Mouse (Mus musculus) embryo, embryonic 10 days (tissue): ENCODE measurements around the gene Stat5b.

Source experiments
- DNase-seq: peaks from one replicate; pipeline ENCODE4 v3.0.0-alpha.2; 2015; ENCODE audit warnings: low spot score

Stat5b gene

GRCm38 (mm10) chr11:100842025-100842424 lies 8.5 kb downstream of the Stat5b start:
- DNase-seq, result no peak

- no peak for DNase-seq
Measured at GRCm38 (mm10) chr11:100840866-100841265, 9.7 kb downstream of the Stat5b start.

- DNase-seq, result no peak
Measured at GRCm38 (mm10) chr11:100839523-100839922, 11.0 kb downstream of the Stat5b start.

GRCm38 (mm10) chr11:100838894-100839293 lies 11.6 kb downstream of the Stat5b start:
- no peak for DNase-seq

GRCm38 (mm10) chr11:100836923-100837702 lies 13.4 kb downstream of the Stat5b start:
- no peak for DNase-seq

GRCm38 (mm10) chr11:100833466-100833865 lies 17.1 kb downstream of the Stat5b start:
- no peak for DNase-seq

- DNase-seq, result no peak
Measured at GRCm38 (mm10) chr11:100831396-100831795, 19.1 kb downstream of the Stat5b start.

GRCm38 (mm10) chr11:100829691-100830090 lies 20.8 kb downstream of the Stat5b start:
- DNase-seq, result no peak

GRCm38 (mm10) chr11:100828676-100829151 lies 21.8 kb downstream of the Stat5b start:
- DNase-seq, result no peak

- no peak for DNase-seq
Measured at GRCm38 (mm10) chr11:100826161-100826866, 24.2 kb downstream of the Stat5b start.

GRCm38 (mm10) chr11:100825451-100825850 lies 25.1 kb downstream of the Stat5b start:
- no peak for DNase-seq

- DNase-seq, result no peak
Measured at GRCm38 (mm10) chr11:100824496-100824895, 26.0 kb downstream of the Stat5b start.

- no peak for DNase-seq
Measured at GRCm38 (mm10) chr11:100823543-100824313, 26.8 kb downstream of the Stat5b start.

GRCm38 (mm10) chr11:100822365-100822764 lies 28.2 kb downstream of the Stat5b start:
- DNase-seq, result no peak

- no peak for DNase-seq
Measured at GRCm38 (mm10) chr11:100821605-100822220, 28.8 kb downstream of the Stat5b start.

GRCm38 (mm10) chr11:100820047-100820446 lies 30.5 kb downstream of the Stat5b start:
- DNase-seq, result no peak

- no peak for DNase-seq
Measured at GRCm38 (mm10) chr11:100819626-100820025, 30.9 kb downstream of the Stat5b start.

- DNase-seq, result no peak
Measured at GRCm38 (mm10) chr11:100819048-100819447, 31.5 kb downstream of the Stat5b start.

GRCm38 (mm10) chr11:100818359-100819012 lies 32.0 kb downstream of the Stat5b start:
- DNase-seq, result no peak

GRCm38 (mm10) chr11:100817311-100817710 lies 33.2 kb downstream of the Stat5b start:
- no peak for DNase-seq

GRCm38 (mm10) chr11:100816801-100817200 lies 33.7 kb downstream of the Stat5b start:
- DNase-seq, result no peak
